Mouse (Mus musculus) lung, adult 2 months (tissue): Measurements from ENCODE around the gene Hipk4. TPM values are rescaled to one million over a fixed set of nuclear protein-coding genes. Genes with fewer than 3 reads are reported as not detected.

ENCODE experiments used
- DNase-seq: peaks from one replicate; pipeline ENCODE4 v3.0.0; 2022
- H3K4me1 ChIP-seq: fragments of 200-500 bp; 2 replicates; pipeline ENCODE4 v1.6.1; 2011; ENCODE audit warnings: low read length; ENCODE audit not compliant: control insufficient read depth, insufficient read depth
- H3K4me3 ChIP-seq: fragments of 200-500 bp; replicated peaks from 2 replicates; pipeline ENCODE3; 2011; ENCODE audit warnings: low read depth, mild to moderate bottlenecking, control low read depth, low read length; ENCODE audit errors: extremely low read depth
- CTCF ChIP-seq: fragments of 200-500 bp; IDR thresholded peaks from 2 replicates; pipeline ENCODE4 v1.5.1; 2011; ENCODE audit warnings: mild to moderate bottlenecking, low read length, control low read depth; ENCODE audit not compliant: insufficient read depth
- POLR2A ChIP-seq: fragments of 200-500 bp; IDR thresholded peaks from 2 replicates; pipeline ENCODE4 v1.6.1; 2011; ENCODE audit warnings: low read depth, mild to moderate bottlenecking, control low read depth, low read length, borderline replicate concordance; ENCODE audit errors: extremely low read depth
- WGBS: fragments of 180-500 bp; shearing (Covaris S2); methylation state at CpG from one replicate; pipeline ENCODE4 v1.1.7; 2018; 5-methylcytosine and 5-hydroxymethylcytosine counted together
- polyA plus RNA-seq: library from polyadenylated mRNA; depleted of rRNA; stranded (reverse); fragments of >200 nt; gene quantifications from 2 replicates; pipeline ENCODE4 v1.2.3, GENCODE M21; 2012

Hipk4 gene
- polyA plus RNA-seq, 1 experiment, result 1.8 TPM

DNA sequence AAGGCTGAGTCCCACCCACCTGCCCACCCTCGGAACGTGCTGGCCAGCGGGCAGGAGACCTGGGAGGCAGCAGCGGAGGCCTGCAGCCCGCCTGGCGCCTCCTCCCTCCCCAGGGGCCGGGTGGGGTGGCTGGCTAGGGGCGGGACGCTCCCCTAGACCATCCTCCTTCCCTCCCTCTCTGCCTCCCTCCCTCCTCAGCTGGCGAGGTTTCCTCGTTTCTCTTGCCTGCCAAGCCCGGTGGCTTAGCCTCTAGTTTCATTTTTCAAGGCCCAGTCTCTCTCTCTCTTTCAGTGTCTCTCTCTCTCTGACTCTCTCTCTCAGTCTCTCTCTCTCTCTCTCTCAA is 41.5 kb upstream of the Hipk4 start:
- Histone ChIP-seq H3K4me3 (peak overlapping the region; percentile 44), H3K4me1 (no peaks in the 10 kb centered on the region)
- DNase-seq, result peak; percentile 86
- peak; percentile 62; the same call in 1 of the 2 replicates for TF ChIP-seq POLR2A
- TF ChIP-seq CTCF, result no peak
- 0% methylated on average over 12 of the region's 12 CpGs for WGBS

DNA sequence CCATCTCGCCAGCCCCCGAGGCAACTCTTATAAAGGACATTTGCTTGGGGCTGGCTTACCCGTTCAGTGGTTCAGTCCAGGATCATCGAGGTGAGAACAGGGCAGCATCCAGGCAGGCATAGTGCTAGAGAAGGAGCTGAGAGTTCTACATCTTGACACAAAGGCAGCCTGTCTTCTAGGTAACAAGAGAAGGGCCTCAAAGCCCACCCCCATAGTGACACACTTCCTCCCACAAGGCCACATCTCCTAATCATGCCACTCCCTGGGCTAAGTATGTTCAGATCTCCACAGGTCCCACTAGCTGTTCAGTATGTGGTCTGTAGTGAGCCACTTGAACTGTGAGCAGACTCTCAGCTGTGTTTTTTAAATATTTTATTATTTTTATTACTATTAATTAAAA is 39.2 kb upstream of the Hipk4 start:
- peaks cover 4% of the 10 kb centered on the region; the same call in 1 of the 2 replicates for H3K4me1 ChIP-seq
- no peak for TF ChIP-seq CTCF
- TF ChIP-seq POLR2A, result no peak
- 77% methylated on average over 4 of the region's 4 CpGs for WGBS
- H3K4me3 ChIP-seq, result no peak overlapping the region
- no peak for DNase-seq

DNA sequence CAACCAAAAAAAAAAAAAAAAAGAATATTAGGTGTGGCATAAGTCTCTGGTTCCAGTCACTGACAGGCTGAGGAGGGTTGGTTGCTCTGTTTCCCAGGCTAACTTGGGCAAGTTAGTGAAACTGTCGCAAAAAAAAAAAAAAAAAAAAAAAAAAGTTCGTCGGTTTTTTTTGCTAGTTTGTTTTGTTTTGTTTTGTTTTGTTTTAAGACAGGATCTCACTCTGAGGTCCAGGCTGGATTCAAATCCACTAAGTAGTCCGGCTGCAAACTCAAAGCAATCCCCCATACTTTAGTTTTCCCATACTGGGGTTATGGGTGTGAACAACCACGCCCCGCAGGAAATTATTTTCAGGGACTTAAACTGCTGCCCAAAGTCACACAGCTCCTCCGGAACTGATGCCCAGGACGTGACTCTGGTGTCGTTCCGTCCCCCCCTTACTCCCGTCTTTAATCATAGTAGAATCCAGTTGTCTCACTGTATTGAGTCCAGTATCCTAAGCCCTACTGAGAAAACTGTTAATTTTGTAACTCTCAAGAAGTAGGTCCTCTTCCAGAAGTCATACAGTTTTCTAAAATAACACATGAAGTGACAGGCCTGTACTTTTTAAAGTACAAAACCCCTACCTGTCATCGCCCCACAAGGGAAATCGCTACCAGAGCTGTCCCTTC is 36.8 kb upstream of the Hipk4 start:
- Histone ChIP-seq H3K4me1 (peaks cover 13% of the 10 kb centered on the region), H3K4me3 (peak overlapping the region; percentile 83)
- under 1% methylated on average over 13 of the region's 13 CpGs for WGBS
- DNase-seq, result peak; percentile 43
- TF ChIP-seq POLR2A (no peak), CTCF (no peak)

DNA sequence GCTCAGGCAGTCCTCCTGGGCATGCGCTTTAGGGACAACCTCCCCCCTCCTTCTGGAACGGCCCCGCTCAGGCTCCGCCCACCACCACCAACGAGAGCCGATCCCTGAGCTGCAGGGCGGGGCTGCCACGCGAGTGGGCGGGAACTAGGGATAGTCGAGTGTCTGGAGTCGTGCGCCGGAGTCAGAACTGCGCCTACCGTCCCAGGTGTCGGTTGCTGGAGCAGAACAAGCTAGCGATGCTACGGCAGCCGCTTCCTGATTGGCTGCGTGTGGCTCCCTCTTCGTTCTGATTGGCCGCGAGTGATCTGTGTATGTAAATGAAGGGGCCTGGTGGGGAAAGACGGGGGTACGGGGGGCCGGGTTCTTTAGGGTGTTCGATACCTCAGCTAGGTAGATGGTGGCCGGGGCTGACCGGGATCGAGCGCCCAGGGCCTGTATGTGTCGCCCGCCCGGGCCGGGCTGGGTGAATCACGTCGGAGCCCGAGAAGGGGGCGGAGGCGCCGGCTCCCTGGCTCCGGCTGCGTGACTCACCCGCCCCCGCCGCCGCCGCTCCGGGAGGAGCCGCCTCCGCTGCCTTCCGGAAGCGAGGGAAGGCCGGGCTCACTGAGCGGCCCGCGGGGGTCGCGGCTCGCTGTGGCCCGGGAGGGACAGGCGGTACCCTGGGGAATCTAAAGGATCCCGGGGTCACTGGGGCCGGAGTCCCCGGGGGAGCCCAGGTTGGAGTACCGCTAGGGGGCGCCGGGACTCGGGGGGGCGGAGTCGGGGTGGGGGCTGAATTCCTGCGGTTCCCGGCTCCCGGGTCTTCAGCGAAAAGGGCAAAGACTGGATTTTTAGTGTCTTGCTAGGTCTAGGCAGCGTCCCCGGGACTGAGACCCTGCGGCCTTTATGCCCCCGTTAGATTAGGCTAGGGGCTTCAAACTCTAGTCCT is 36.0 kb upstream of the Hipk4 start, which contains the start of gene Sertad1:
Gene Sertad1, plus strand, starts transcription at position 141 of the 928 bp plus-strand sequence.
- H3K4me3 ChIP-seq, result peak within 1 kb of the TSS; percentile 83
- under 1% methylated on average over 80 of the region's 80 CpGs for WGBS
- peak; percentile 100 for TF ChIP-seq POLR2A
- no peak for TF ChIP-seq CTCF
- DNase-seq, result peak; percentile 100
- H3K4me1 ChIP-seq, result peaks cover 19% of the 10 kb centered on the region

- Histone ChIP-seq H3K4me3 (peak overlapping the region; percentile 83), H3K4me1 (peaks cover 21% of the 10 kb centered on the region)
- WGBS, result under 1% methylated on average over 13 of the region's 13 CpGs
- peak; percentile 60 for DNase-seq
- TF ChIP-seq CTCF, result no peak
- no peak for TF ChIP-seq POLR2A
Observed at GRCm38 (mm10) chr7:27487740-27488268, 35.3 kb upstream of the Hipk4 start.

- no peak for DNase-seq
- no peak for TF ChIP-seq CTCF
- no peak for TF ChIP-seq POLR2A
- 87% methylated on average over 25 of the region's 25 CpGs for WGBS
- Histone ChIP-seq H3K4me1 (peaks cover 21% of the 10 kb centered on the region), H3K4me3 (no peak overlapping the region)
Observed at GRCm38 (mm10) chr7:27489270-27489869, 33.7 kb upstream of the Hipk4 start.

DNA sequence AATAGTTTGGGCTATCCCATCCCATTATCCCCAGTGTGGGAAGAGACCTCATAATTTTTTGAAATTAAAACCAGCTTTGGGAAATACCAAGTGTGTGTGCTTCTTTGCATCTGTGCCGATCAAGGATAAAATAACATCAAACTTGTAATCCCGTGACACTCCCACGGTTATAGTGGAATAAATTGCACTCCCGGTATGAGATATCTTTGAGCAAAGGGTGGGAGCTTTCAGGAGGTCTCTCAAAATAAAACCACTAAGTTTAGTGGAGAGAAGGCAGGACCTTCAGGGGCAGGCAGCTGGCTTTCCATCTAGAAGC is 32.9 kb upstream of the Hipk4 start:
- H3K4me1 ChIP-seq, result peaks cover 21% of the 10 kb centered on the region

GRCm38 (mm10) chr7:27490543-27491329 is 32.3 kb upstream of the Hipk4 start:
- WGBS, result under 1% methylated on average over 33 of the region's 33 CpGs
- DNase-seq, result peak; percentile 94
- TF ChIP-seq CTCF (peak; percentile 46), POLR2A (peak; percentile 79; the same call in 1 of the 2 replicates)
- H3K4me3 ChIP-seq, result peak overlapping the region; percentile 54
- H3K4me1 ChIP-seq, result peaks cover 21% of the 10 kb centered on the region

More for the DNA sequence above, 32.9 kb upstream of the Hipk4 start:
- TF ChIP-seq CTCF, result no peak
- TF ChIP-seq POLR2A, result no peak
- peak overlapping the region; percentile 39 for H3K4me3 ChIP-seq
- DNase-seq, result no peak
- WGBS, result 11% methylated on average over 4 of the region's 4 CpGs
